Mouse (Mus musculus) intestine, embryonic 16.5 days (tissue): ENCODE measurements around the gene 1700014D04Rik. TPM values are rescaled to one million over a fixed set of nuclear protein-coding genes. Genes with fewer than 3 reads are reported as not detected.
"Not testable (repeated sequence)": the region's sequence is repeated elsewhere in the genome, so short reads cannot be mapped to it uniquely, and the experiment has no call there.

Experiments used
- ATAC-seq: fragments of 200-750 bp; cut with Nextera tagmentation; 2 replicates; pipeline ENCODE4 v1.8.0; 2017; ENCODE audit warnings: moderate TSS enrichment, moderate library complexity
- H3K27ac ChIP-seq: fragments of 300-500 bp; sonication (generic); 2 replicates; pipeline ENCODE4 v1.5.1; 2014; ENCODE audit warnings: mild to moderate bottlenecking, low read length
- H3K27me3 ChIP-seq: fragments of 300-500 bp; sonication (generic); replicated peaks from 2 replicates; pipeline ENCODE4 v1.6.1; 2014; ENCODE audit warnings: low read length, control low read depth, mixed read lengths; ENCODE audit not compliant: control insufficient read depth, insufficient read depth
- H3K36me3 ChIP-seq: fragments of 300-500 bp; sonication (generic); 2 replicates; pipeline ENCODE4 v1.6.1; 2014; ENCODE audit warnings: low read length, control low read depth; ENCODE audit not compliant: control insufficient read depth, insufficient read depth
- H3K4me1 ChIP-seq: fragments of 300-500 bp; sonication (generic); 2 replicates; pipeline ENCODE4 v1.6.1; 2014; ENCODE audit warnings: low read length, control low read depth, mixed read lengths; ENCODE audit not compliant: control insufficient read depth, insufficient read depth
- H3K4me2 ChIP-seq: fragments of 300-500 bp; sonication (generic); 2 replicates; pipeline ENCODE4 v1.6.1; 2014; ENCODE audit warnings: low read depth, low read length, control low read depth
- H3K4me3 ChIP-seq: fragments of 300-500 bp; sonication (generic); 2 replicates; pipeline ENCODE4 v1.5.1; 2014; ENCODE audit warnings: mild to moderate bottlenecking, low read length
- H3K9ac ChIP-seq: fragments of 300-500 bp; sonication (generic); 2 replicates; pipeline ENCODE4 v1.6.1; 2014; ENCODE audit warnings: low read depth, low read length
- H3K9me3 ChIP-seq: fragments of 300-500 bp; sonication (generic); 2 replicates; pipeline ENCODE4 v1.6.1; 2016; ENCODE audit warnings: low read length, control low read depth; ENCODE audit not compliant: control insufficient read depth
- WGBS: fragments of 180-500 bp; shearing (Covaris S2); extraction: QIAGEN DNeasy Blood & Tissue Kit; methylation state at CpG from one replicate; pipeline ENCODE4 v1.1.7; 2014; 5-methylcytosine and 5-hydroxymethylcytosine counted together
- polyA plus RNA-seq: library from polyadenylated mRNA; unstranded; fragments of >200 nt; fragmentation: Nextera tagmentation; extraction: Ambion mirVana; gene quantifications from 2 replicates; pipeline ENCODE4 v1.2.1, GENCODE M21; 2015

Gene 1700014D04Rik
- polyA plus RNA-seq, 1 experiment from 2014 or later: not detected

- H3K4me2 ChIP-seq, H3K27ac ChIP-seq, H3K9me3 ChIP-seq, H3K4me1 ChIP-seq, H3K27me3 ChIP-seq, H3K36me3 ChIP-seq, H3K4me3 ChIP-seq, H3K9ac ChIP-seq: not testable (repeated sequence)
- 0 out of 2 replicates have a peak, but pooled peaks have one; percentile 31 for ATAC-seq
- 71% methylated on average over 1 of the region's 1 CpGs for WGBS
Measured at GRCm38 (mm10) chr13:59700137-59700536, 46.4 kb downstream of the 1700014D04Rik start.

GRCm38 (mm10) chr13:59699131-59699530 is 47.4 kb downstream of the 1700014D04Rik start:
- Histone ChIP-seq H3K36me3 (no peaks in the 10 kb centered on the region), H3K27ac (no peak overlapping the region), H3K4me1 (no peaks in the 10 kb centered on the region), H3K9ac (no peak overlapping the region), H3K9me3 (no peaks in the 10 kb centered on the region), H3K4me3 (no peak overlapping the region), H3K27me3 (no peaks in the 10 kb centered on the region), H3K4me2 (no peak overlapping the region)
- ATAC-seq: no peak
- WGBS: 90% methylated on average over 8 of the region's 8 CpGs

GRCm38 (mm10) chr13:59695781-59696180 is 50.8 kb downstream of the 1700014D04Rik start:
- H3K27me3 ChIP-seq: no peaks in the 10 kb centered on the region
- no peaks in the 10 kb centered on the region for H3K9me3 ChIP-seq
- WGBS: 79% methylated on average over 7 of the region's 7 CpGs
- no peak overlapping the region for H3K4me2 ChIP-seq
- no peaks in the 10 kb centered on the region for H3K4me1 ChIP-seq
- ATAC-seq: no peak
- no peak overlapping the region for H3K4me3 ChIP-seq
- H3K9ac ChIP-seq: no peak overlapping the region
- H3K36me3 ChIP-seq: no peaks in the 10 kb centered on the region
- no peak overlapping the region for H3K27ac ChIP-seq

GRCm38 (mm10) chr13:59694008-59694407 is 52.5 kb downstream of the 1700014D04Rik start, which contains the start of gene 4921517D22Rik:
TSS of gene 4921517D22Rik (minus strand) at chr13:59694108.
- H3K4me3 ChIP-seq: no peak within 1 kb of the TSS
- 87% methylated on average over 3 of the region's 3 CpGs for WGBS
- no peak for ATAC-seq
- H3K27ac ChIP-seq: no peak within 1 kb of the TSS
- H3K4me1 ChIP-seq: no peaks in the 10 kb centered on the region
- no peaks in the 10 kb centered on the region for H3K36me3 ChIP-seq
- H3K27me3 ChIP-seq: no peaks in the 10 kb centered on the region
- no peaks in the 10 kb centered on the region for H3K9me3 ChIP-seq
- no peak within 1 kb of the TSS for H3K4me2 ChIP-seq
- no peak within 1 kb of the TSS for H3K9ac ChIP-seq

- H3K27me3 ChIP-seq: no peaks in the 10 kb centered on the region
- no peak for ATAC-seq
- no peak overlapping the region for H3K4me2 ChIP-seq
- no peak overlapping the region for H3K9ac ChIP-seq
- no peaks in the 10 kb centered on the region for H3K9me3 ChIP-seq
- no peak overlapping the region for H3K4me3 ChIP-seq
- H3K27ac ChIP-seq: no peak overlapping the region
- WGBS: 74% methylated on average over 10 of the region's 10 CpGs
- H3K36me3 ChIP-seq: no peaks in the 10 kb centered on the region
- no peaks in the 10 kb centered on the region for H3K4me1 ChIP-seq
Measured at GRCm38 (mm10) chr13:59691478-59691877, 55.1 kb downstream of the 1700014D04Rik start.

Other genes with a start within 250 kb of the 1700014D04Rik start
- 10.2 and 10.7 TPM in 2 replicates for gene Agtpbp1, start 161.5 kb downstream of the 1700014D04Rik start, polyA plus RNA-seq
- 61.2 and 67.8 TPM in 2 replicates for gene Naa35, start 161.5 kb downstream of the 1700014D04Rik start, polyA plus RNA-seq
- 85.4 and 90.4 TPM in 2 replicates for gene Golm1, start 70.9 kb downstream of the 1700014D04Rik start, polyA plus RNA-seq
- gene 4921517D22Rik, start 52.6 kb downstream of the 1700014D04Rik start, polyA plus RNA-seq: not detected in 2 replicates
- gene Spata31d1a, start 36.4 kb downstream of the 1700014D04Rik start, polyA plus RNA-seq: not detected in 2 replicates
- gene Spata31d1b, start 34.5 kb downstream of the 1700014D04Rik start, polyA plus RNA-seq: not detected in 2 replicates
- not detected in 2 replicates for gene Spata31d1d, start 15.0 kb downstream of the 1700014D04Rik start, polyA plus RNA-seq
- 131 and 133 TPM in 2 replicates for gene Isca1, start 23.1 kb upstream of the 1700014D04Rik start, polyA plus RNA-seq
- gene Gm49354, start 35.5 kb upstream of the 1700014D04Rik start, polyA plus RNA-seq: not detected in 2 replicates
- gene Tut7, start 76.4 kb upstream of the 1700014D04Rik start, polyA plus RNA-seq: 36.1 and 38.7 TPM in 2 replicates